Mouse (Mus musculus): ENCODE data around the gene Olfr926. TPM values are rescaled to one million over a fixed set of nuclear protein-coding genes. Genes with fewer than 3 reads are reported as not detected.

The Olfr926 gene
- not detected in 2 replicates for polyA plus RNA-seq (2012; rRNA removed)

DNA sequence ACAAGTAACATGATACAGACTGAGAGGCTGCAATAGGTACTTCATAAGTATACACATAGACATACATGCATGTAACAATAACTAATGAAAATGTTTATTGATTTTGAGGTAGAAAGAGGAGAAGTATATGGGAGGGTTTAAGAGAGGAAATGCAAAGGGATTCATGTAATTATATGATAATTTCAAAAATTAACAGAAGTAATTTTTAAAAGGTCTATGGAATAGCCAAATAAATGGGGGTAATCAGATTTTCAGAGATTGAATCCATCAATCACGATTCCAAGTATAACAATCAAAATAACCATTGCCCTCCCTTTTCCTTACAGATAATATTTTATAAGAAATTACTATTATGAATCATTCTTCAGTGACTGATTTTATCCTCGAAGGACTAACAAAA, at the start of gene Olfr926:
TSS of gene Olfr926 (plus strand) at position 301 of the 400 bp plus-strand sequence.

GRCm38 (mm10) chr9:38844149-38844548, 32.8 kb upstream of the Olfr926 start, which contains the start of gene Olfr924:
Gene Olfr924 (plus strand): TSS chr9:38844449.

GRCm38 (mm10) chr9:38854760-38855159, 22.2 kb upstream of the Olfr926 start, which contains the start of gene Olfr26:
Gene Olfr26 (plus strand): TSS chr9:38855060.

Other genes starting within 250 kb of the Olfr926 start
- not detected in 2 replicates for gene Olfr916, start 217.3 kb upstream of the Olfr926 start, polyA plus RNA-seq (2012; rRNA removed)
- not detected in 2 replicates for gene Olfr917, start 211.3 kb upstream of the Olfr926 start, polyA plus RNA-seq (2012; rRNA removed)
- not detected in 2 replicates for gene Olfr918, start 202.5 kb upstream of the Olfr926 start, polyA plus RNA-seq (2012; rRNA removed)
- gene Olfr919, start 173.5 kb upstream of the Olfr926 start, polyA plus RNA-seq (2012; rRNA removed) = not detected in 2 replicates
- 6.4 and 8.9 TPM in 2 replicates for gene Vwa5a, start 158.9 kb upstream of the Olfr926 start, polyA plus RNA-seq (2012; rRNA removed)
- gene Olfr920, start 124.8 kb upstream of the Olfr926 start, polyA plus RNA-seq (2012; rRNA removed) = 0.04 and 0.05 TPM in 2 replicates
- not detected in 2 replicates for gene Olfr921, start 104.1 kb upstream of the Olfr926 start, polyA plus RNA-seq (2012; rRNA removed)
- gene Olfr922, start 62.5 kb upstream of the Olfr926 start, polyA plus RNA-seq (2012; rRNA removed) = not detected in 2 replicates
- not detected in 2 replicates for gene Olfr923, start 50.6 kb upstream of the Olfr926 start, polyA plus RNA-seq (2012; rRNA removed)
- not detected in 2 replicates for gene Olfr924, start 32.7 kb upstream of the Olfr926 start, polyA plus RNA-seq (2012; rRNA removed)
- not detected in 2 replicates for gene Olfr26, start 22.1 kb upstream of the Olfr926 start, polyA plus RNA-seq (2012; rRNA removed)
- not detected in 2 replicates for gene Olfr930, start 52.7 kb downstream of the Olfr926 start, polyA plus RNA-seq (2012; rRNA removed)
- gene Olfr933, start 95.2 kb downstream of the Olfr926 start, polyA plus RNA-seq (2012; rRNA removed) = not detected in 2 replicates
- gene Olfr934, start 111.2 kb downstream of the Olfr926 start, polyA plus RNA-seq (2012; rRNA removed) = not detected in 2 replicates
- gene Olfr935, start 122.6 kb downstream of the Olfr926 start, polyA plus RNA-seq (2012; rRNA removed) = not detected in 2 replicates
- gene Olfr146, start 146.3 kb downstream of the Olfr926 start, polyA plus RNA-seq (2012; rRNA removed) = not detected in 2 replicates
- not detected in 2 replicates for gene Olfr937, start 187.8 kb downstream of the Olfr926 start, polyA plus RNA-seq (2012; rRNA removed)
- gene Olfr938, start 201.8 kb downstream of the Olfr926 start, polyA plus RNA-seq (2012; rRNA removed) = not detected in 2 replicates